Mouse (Mus musculus): ENCODE measurements around the gene Kera. TPM values are rescaled to one million over a fixed set of nuclear protein-coding genes. Genes with fewer than 3 reads are reported as not detected.

Kera gene
- 0.10 and 0.11 TPM in 2 replicates for polyA plus RNA-seq (2016; fragmentation: Nextera tagmentation; extraction: Ambion mirVana)

DNA sequence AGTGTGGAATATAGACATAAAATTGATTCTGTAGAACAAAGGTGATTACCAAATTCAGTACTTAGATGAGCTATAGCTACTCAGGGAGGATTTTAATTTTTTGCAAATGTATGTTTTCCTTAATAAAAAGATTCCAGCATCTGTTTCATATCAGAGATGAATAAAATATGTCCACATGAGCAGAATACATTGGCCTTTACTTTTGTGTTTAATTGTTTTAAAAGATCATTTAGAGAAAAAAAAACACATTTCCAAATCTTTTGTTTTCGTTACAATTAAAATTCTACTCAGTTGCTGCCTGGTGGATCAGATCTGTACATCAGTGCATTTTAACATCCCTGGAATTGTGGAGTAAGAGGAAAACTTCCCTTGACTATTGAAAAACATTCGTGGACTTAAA lies at the start of gene Kera:
Gene Kera (plus strand): TSS at position 301 of the 400 bp plus-strand sequence.
- H3K27ac ChIP-seq, result no peak within 1 kb of the TSS
- no peaks in the 10 kb centered on the region for H3K9me3 ChIP-seq
- H3K36me3 ChIP-seq, result no peaks in the 10 kb centered on the region
- ATAC-seq (ENCODE audit: low FRiP score, low read depth), result no peak
- 85% methylated on average over 2 of the region's 2 CpGs for WGBS
- no peak within 1 kb of the TSS for H3K9ac ChIP-seq
- H3K4me1 ChIP-seq, result no peaks in the 10 kb centered on the region
- H3K4me2 ChIP-seq (replicated peaks), result no peak within 1 kb of the TSS
- no peaks in the 10 kb centered on the region for H3K27me3 ChIP-seq (replicated peaks)
- no peak within 1 kb of the TSS for H3K4me3 ChIP-seq

- peaks cover 4% of the 10 kb centered on the region for H3K4me1 ChIP-seq
- no peaks in the 10 kb centered on the region for H3K36me3 ChIP-seq
- H3K27ac ChIP-seq, result no peak within 1 kb of the TSS
- no peak for ATAC-seq (ENCODE audit: low FRiP score, low read depth)
- no peak within 1 kb of the TSS for H3K9ac ChIP-seq
- no peak within 1 kb of the TSS for H3K4me3 ChIP-seq
- no peaks in the 10 kb centered on the region for H3K27me3 ChIP-seq (replicated peaks)
- no peak within 1 kb of the TSS for H3K4me2 ChIP-seq (replicated peaks)
- H3K9me3 ChIP-seq, result no peaks in the 10 kb centered on the region
- WGBS, result 62% methylated on average over 10 of the region's 10 CpGs
Observed at GRCm38 (mm10) chr10:97564957-97565856, 41.5 kb upstream of the Kera start, which contains the start of gene Lum. TSS of gene Lum (plus strand) at chr10:97565128.

DNA sequence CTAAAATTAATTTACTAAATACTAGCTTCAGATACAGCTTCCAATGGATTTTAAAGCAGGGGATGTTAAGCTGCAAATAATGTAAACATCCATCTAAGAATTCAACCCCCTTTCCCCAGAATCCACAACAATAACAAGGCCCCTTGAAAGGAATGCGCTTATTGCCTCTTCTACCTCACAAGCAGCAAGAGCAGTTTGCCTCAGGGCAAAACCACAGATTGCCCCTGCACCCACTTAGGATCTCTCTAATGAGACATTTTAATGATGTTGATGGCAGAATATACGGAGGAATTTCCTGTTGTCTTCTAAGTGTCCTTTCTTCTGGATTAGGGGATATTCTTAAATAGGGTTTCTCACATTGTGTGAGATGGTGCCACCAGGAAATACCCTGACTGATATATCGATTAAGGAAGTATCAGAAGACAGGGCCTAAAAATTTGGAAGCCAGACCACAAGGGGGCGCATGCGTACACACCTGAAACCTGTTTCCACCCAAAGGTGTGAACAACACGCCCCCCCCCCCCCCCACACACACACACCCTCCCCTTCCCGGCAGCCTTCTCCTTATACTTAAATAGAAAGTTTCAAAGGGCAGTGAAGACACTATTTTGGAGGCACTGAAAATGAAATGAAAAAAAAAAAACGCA lies 39.1 kb upstream of the Kera start:
- no peak overlapping the region for H3K27ac ChIP-seq
- no peaks in the 10 kb centered on the region for H3K36me3 ChIP-seq
- no peaks in the 10 kb centered on the region for H3K9me3 ChIP-seq
- no peak overlapping the region for H3K9ac ChIP-seq
- H3K4me3 ChIP-seq, result no peak overlapping the region
- ATAC-seq (ENCODE audit: low FRiP score, low read depth), result no peak
- peaks cover 4% of the 10 kb centered on the region for H3K4me1 ChIP-seq
- H3K27me3 ChIP-seq (replicated peaks), result no peaks in the 10 kb centered on the region
- 67% methylated on average over 8 of the region's 8 CpGs for WGBS
- no peak overlapping the region for H3K4me2 ChIP-seq (replicated peaks)

DNA sequence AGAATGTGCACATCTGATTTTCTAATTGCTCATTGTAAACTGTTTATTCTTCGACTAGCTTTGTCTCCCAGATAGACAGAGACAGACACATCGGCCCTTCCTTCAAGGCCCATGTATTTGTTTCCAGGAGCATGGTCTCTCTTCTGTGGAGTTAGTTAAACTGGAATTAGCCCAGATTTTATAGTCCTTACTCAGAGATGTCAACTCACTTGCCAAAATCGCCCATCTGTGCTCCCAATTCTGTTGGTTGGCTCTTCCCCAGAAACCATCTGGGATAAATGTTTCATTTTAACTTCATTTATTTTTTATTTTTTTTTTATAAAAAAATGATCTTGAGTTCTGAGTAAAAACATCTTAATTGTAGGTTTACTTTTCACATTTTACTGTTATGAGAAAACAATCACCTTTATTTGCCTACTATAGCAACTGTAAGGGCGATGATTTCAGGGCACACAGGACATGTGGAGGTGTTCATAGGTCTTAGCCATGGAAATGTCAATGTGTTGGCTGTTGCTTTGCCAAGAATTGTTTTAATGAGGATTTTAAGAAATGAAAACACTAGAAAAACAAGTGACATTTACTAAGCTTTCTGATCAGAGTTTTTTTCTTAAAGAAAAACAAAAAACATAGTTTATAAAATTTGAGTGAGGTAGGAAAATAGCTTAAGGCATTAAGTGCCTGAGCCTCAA lies 24.0 kb upstream of the Kera start:
- Histone ChIP-seq H3K4me1 (no peaks in the 10 kb centered on the region), H3K36me3 (no peaks in the 10 kb centered on the region), H3K4me2 (replicated peaks) (no peak overlapping the region), H3K9ac (no peak overlapping the region), H3K9me3 (no peaks in the 10 kb centered on the region), H3K27ac (no peak overlapping the region), H3K27me3 (replicated peaks) (no peaks in the 10 kb centered on the region), H3K4me3 (no peak overlapping the region)
- ATAC-seq (ENCODE audit: low FRiP score, low read depth), result no peak
- 73% methylated on average over 4 of the region's 4 CpGs for WGBS

DNA sequence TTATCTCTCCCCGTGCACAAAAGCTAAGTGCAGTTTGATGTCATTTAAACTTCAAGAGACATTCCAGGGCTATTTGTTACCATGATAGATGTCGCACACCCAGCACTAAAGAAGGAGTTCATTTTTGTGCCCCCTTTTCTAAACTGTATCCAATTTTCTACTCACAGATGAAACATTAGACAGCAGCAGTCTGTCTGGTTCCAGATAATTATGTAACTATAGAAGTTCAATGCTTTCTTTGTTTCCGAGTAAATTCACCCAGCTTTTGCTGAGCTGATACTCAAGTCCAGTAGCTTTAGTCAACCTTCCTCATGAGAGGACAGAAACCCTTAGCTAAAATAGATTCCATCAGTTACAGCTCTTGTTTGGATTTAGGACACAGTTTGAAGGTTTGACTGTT lies 22.5 kb upstream of the Kera start:
- no peaks in the 10 kb centered on the region for H3K36me3 ChIP-seq
- H3K4me3 ChIP-seq, result no peak overlapping the region
- no peak overlapping the region for H3K27ac ChIP-seq
- H3K9ac ChIP-seq, result no peak overlapping the region
- no peaks in the 10 kb centered on the region for H3K9me3 ChIP-seq
- H3K27me3 ChIP-seq (replicated peaks), result no peaks in the 10 kb centered on the region
- no peak for ATAC-seq (ENCODE audit: low FRiP score, low read depth)
- no peak overlapping the region for H3K4me2 ChIP-seq (replicated peaks)
- H3K4me1 ChIP-seq, result no peaks in the 10 kb centered on the region
- 60% methylated on average over 3 of the region's 3 CpGs for WGBS

GRCm38 (mm10) chr10:97587159-97587558 lies 19.5 kb upstream of the Kera start:
- Histone ChIP-seq H3K4me3 (no peak overlapping the region), H3K9ac (no peak overlapping the region), H3K27ac (no peak overlapping the region), H3K4me2 (replicated peaks) (no peak overlapping the region), H3K4me1 (no peaks in the 10 kb centered on the region), H3K9me3 (no peaks in the 10 kb centered on the region), H3K27me3 (replicated peaks) (no peaks in the 10 kb centered on the region), H3K36me3 (no peaks in the 10 kb centered on the region)
- WGBS, result 87% methylated on average over 5 of the region's 5 CpGs
- no peak for ATAC-seq (ENCODE audit: low FRiP score, low read depth)

DNA sequence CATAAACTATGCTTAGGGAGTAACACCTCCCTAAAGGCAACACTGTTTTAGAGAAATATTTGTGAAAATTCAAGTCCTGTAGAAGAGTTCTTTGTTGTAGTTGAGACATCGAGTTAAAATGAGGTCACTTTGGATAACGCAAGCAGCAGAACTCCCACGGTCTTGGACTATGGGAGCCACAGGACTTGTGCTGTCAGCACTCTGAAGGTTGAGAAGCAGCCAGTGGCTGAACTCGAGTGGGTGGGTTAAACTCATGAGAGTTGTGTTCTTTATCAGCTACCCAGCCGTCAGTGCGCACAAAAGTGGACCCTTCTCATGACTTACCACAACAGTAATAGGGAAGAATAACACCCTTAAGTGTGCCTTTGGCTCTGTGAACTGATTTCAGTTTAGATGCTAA lies 17.1 kb upstream of the Kera start:
- Histone ChIP-seq H3K9me3 (no peaks in the 10 kb centered on the region), H3K9ac (no peak overlapping the region), H3K4me1 (no peaks in the 10 kb centered on the region), H3K36me3 (no peaks in the 10 kb centered on the region), H3K27ac (no peak overlapping the region), H3K4me3 (no peak overlapping the region), H3K4me2 (replicated peaks) (no peak overlapping the region), H3K27me3 (replicated peaks) (no peaks in the 10 kb centered on the region)
- no peak for ATAC-seq (ENCODE audit: low FRiP score, low read depth)
- 90% methylated on average over 6 of the region's 6 CpGs for WGBS

- Histone ChIP-seq H3K27ac (no peak overlapping the region), H3K4me2 (replicated peaks) (no peak overlapping the region), H3K27me3 (replicated peaks) (no peaks in the 10 kb centered on the region), H3K4me3 (no peak overlapping the region), H3K4me1 (no peaks in the 10 kb centered on the region), H3K9me3 (no peaks in the 10 kb centered on the region), H3K36me3 (no peaks in the 10 kb centered on the region), H3K9ac (no peak overlapping the region)
- WGBS, result 57% methylated on average over 3 of the region's 3 CpGs
- ATAC-seq (ENCODE audit: low FRiP score, low read depth), result no peak
Observed at GRCm38 (mm10) chr10:97591036-97591435, 15.6 kb upstream of the Kera start.

GRCm38 (mm10) chr10:97591685-97592084 lies 15.0 kb upstream of the Kera start:
- H3K27me3 ChIP-seq (replicated peaks), result no peaks in the 10 kb centered on the region
- no peak overlapping the region for H3K27ac ChIP-seq
- H3K4me1 ChIP-seq, result no peaks in the 10 kb centered on the region
- no peak overlapping the region for H3K4me3 ChIP-seq
- 74% methylated on average over 3 of the region's 3 CpGs for WGBS
- no peak overlapping the region for H3K4me2 ChIP-seq (replicated peaks)
- H3K9ac ChIP-seq, result no peak overlapping the region
- H3K36me3 ChIP-seq, result no peaks in the 10 kb centered on the region
- ATAC-seq (ENCODE audit: low FRiP score, low read depth), result no peak
- no peaks in the 10 kb centered on the region for H3K9me3 ChIP-seq

DNA sequence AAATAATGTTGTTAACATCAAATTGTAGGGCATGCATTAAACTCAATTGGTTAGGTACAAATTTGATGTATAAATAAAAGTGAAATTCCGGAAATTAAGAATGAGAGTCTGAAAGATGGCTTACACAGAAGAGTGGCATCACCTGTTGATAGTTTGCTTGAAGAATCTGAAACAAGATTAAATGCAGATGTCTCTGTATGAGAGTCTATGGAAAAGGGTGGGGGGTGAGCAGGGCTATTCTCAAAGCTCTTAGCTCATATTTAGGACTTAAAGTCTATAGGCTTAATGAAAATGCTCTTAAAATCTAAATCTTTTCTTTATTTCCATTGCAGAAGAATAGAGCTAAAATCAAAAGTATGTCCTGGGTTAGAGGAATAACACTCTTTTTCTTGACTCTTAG lies 11.0 kb upstream of the Kera start:
- no peak overlapping the region for H3K9ac ChIP-seq
- no peaks in the 10 kb centered on the region for H3K9me3 ChIP-seq
- H3K36me3 ChIP-seq, result no peaks in the 10 kb centered on the region
- no peaks in the 10 kb centered on the region for H3K27me3 ChIP-seq (replicated peaks)
- no peak overlapping the region for H3K27ac ChIP-seq
- H3K4me1 ChIP-seq, result no peaks in the 10 kb centered on the region
- 82% methylated on average over 1 of the region's 1 CpGs for WGBS
- no peak for ATAC-seq (ENCODE audit: low FRiP score, low read depth)
- no peak overlapping the region for H3K4me3 ChIP-seq
- H3K4me2 ChIP-seq (replicated peaks), result no peak overlapping the region

DNA sequence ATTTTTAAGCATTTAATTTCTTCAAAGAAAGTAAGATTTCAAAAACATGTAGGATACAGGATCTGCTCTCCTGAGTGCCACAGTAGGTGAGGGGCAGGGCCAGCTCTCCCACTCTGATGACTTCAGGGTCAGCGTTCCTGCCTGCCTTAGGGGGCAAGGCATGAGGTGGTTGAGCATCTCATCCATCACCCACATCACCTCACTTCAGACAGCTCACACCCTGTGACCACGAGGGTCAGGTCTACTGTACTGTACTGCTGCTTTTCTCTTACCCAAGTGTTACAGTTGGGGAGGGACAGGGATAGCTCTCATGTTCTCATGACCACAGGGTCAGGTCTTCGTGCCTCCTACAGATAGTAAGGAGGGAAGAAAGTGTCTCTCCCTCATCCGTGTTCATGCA lies 4.9 kb upstream of the Kera start:
- Histone ChIP-seq H3K9me3 (no peaks in the 10 kb centered on the region), H3K36me3 (no peaks in the 10 kb centered on the region), H3K27me3 (replicated peaks) (no peaks in the 10 kb centered on the region), H3K9ac (no peak overlapping the region), H3K4me3 (no peak overlapping the region), H3K27ac (no peak overlapping the region), H3K4me2 (replicated peaks) (no peak overlapping the region), H3K4me1 (no peaks in the 10 kb centered on the region)
- ATAC-seq (ENCODE audit: low FRiP score, low read depth), result no peak
- 81% methylated on average over 4 of the region's 4 CpGs for WGBS

- H3K4me1 ChIP-seq, result no peaks in the 10 kb centered on the region
- H3K27me3 ChIP-seq (replicated peaks), result no peaks in the 10 kb centered on the region
- H3K9me3 ChIP-seq, result no peaks in the 10 kb centered on the region
- no peak for ATAC-seq (ENCODE audit: low FRiP score, low read depth)
- no peak overlapping the region for H3K9ac ChIP-seq
- no peak overlapping the region for H3K4me2 ChIP-seq (replicated peaks)
- H3K36me3 ChIP-seq, result no peaks in the 10 kb centered on the region
- H3K27ac ChIP-seq, result no peak overlapping the region
- H3K4me3 ChIP-seq, result no peak overlapping the region
Observed at GRCm38 (mm10) chr10:97603256-97603655, 3.4 kb upstream of the Kera start.
